Mouse (Mus musculus) heart, embryonic 14.5 days (tissue): ENCODE data around the gene Xylb. TPM values are rescaled to one million over a fixed set of nuclear protein-coding genes. Genes with fewer than 3 reads are reported as not detected.

Experiments
- ATAC-seq: fragments of 200-750 bp; cut with Nextera tagmentation; 2 replicates; pipeline ENCODE4 v1.8.0; 2017; ENCODE audit warnings: low read depth, moderate TSS enrichment; ENCODE audit not compliant: insufficient number of reproducible peaks, insufficient read depth, low FRiP score
- H3K27ac ChIP-seq, 2 experiments: fragments of 200-500 bp in 1 of 2; fragments of 300-500 bp in 1 of 2; sonication (generic) in 1 of 2; replicated peaks in 1 of 2; 2 replicates each; pipeline ENCODE4 v1.5.1; 2012 to 2014; ENCODE audit warnings: low read depth in 2 of 2, low read length in 2 of 2, control low read depth in 1 of 2, mild to moderate bottlenecking in 1 of 2, mixed read lengths in 1 of 2; ENCODE audit not compliant: control insufficient read depth in 1 of 2, insufficient read depth in 1 of 2
- H3K27me3 ChIP-seq: fragments of 300-500 bp; sonication (generic); 2 replicates; pipeline ENCODE4 v1.6.1; 2014; ENCODE audit warnings: mild to moderate bottlenecking, low read length, control low read depth; ENCODE audit not compliant: control insufficient read depth, insufficient read depth
- H3K36me3 ChIP-seq: fragments of 300-500 bp; sonication (generic); 2 replicates; pipeline ENCODE4 v1.6.1; 2014; ENCODE audit warnings: mild to moderate bottlenecking, control low read depth, low read length, mixed read lengths; ENCODE audit not compliant: control insufficient read depth, insufficient read depth
- H3K4me1 ChIP-seq, 2 experiments: fragments of 200-500 bp in 1 of 2; fragments of 300-500 bp in 1 of 2; sonication (generic) in 1 of 2; 2 replicates each; pipeline ENCODE4 v1.6.1; 2012 to 2014; ENCODE audit warnings: low read length in 2 of 2, control low read depth in 1 of 2, mixed read lengths in 1 of 2; ENCODE audit not compliant: control insufficient read depth in 2 of 2, insufficient read depth in 2 of 2
- H3K4me2 ChIP-seq: fragments of 300-500 bp; sonication (generic); 2 replicates; pipeline ENCODE4 v1.6.1; 2014; ENCODE audit warnings: mild to moderate bottlenecking, low read length
- H3K4me3 ChIP-seq, 2 experiments: fragments of 200-500 bp in 1 of 2; fragments of 300-500 bp in 1 of 2; sonication (generic) in 1 of 2; 2 replicates each; pipeline ENCODE4 v1.5.1; 2012 to 2014; ENCODE audit warnings: low read length in 2 of 2, mild to moderate bottlenecking in 2 of 2, control low read depth in 1 of 2, low read depth in 1 of 2, moderate library complexity in 1 of 2; ENCODE audit not compliant: control insufficient read depth in 1 of 2, insufficient read depth in 1 of 2
- H3K9ac ChIP-seq: fragments of 300-500 bp; sonication (generic); 2 replicates; pipeline ENCODE4 v1.6.1; 2014; ENCODE audit warnings: mild to moderate bottlenecking, low read length
- H3K9me3 ChIP-seq: fragments of 300-500 bp; sonication (generic); 2 replicates; pipeline ENCODE4 v1.6.1; 2016; ENCODE audit warnings: low read length, control low read depth; ENCODE audit not compliant: control insufficient read depth
- WGBS: fragments of 180-500 bp; shearing (Covaris S2); extraction: QIAGEN DNeasy Blood & Tissue Kit; methylation state at CpG from one replicate; pipeline ENCODE4 v1.1.7; 2014; 5-methylcytosine and 5-hydroxymethylcytosine counted together
- polyA plus RNA-seq: library from polyadenylated mRNA; unstranded; fragments of >200 nt; fragmentation: Nextera tagmentation; extraction: Ambion mirVana; gene quantifications from 2 replicates; pipeline ENCODE4 v1.2.1, GENCODE M21; 2014

Xylb gene
- polyA plus RNA-seq, 1 experiment from 2014 or later: 1.2 TPM

GRCm38 (mm10) chr9:119419852-119420438, 62.8 kb downstream of the Xylb start:
- H3K4me1 ChIP-seq: peaks cover 23 to 39% of the 10 kb centered on the region in 2 experiments
- H3K27me3 ChIP-seq: no peaks in the 10 kb centered on the region
- H3K9ac ChIP-seq: no peak overlapping the region
- H3K4me2 ChIP-seq: no peak overlapping the region
- WGBS: 73% methylated on average over 12 of the region's 12 CpGs
- no peak for ATAC-seq
- no peak overlapping the region for H3K27ac ChIP-seq
- H3K9me3 ChIP-seq: no peaks in the 10 kb centered on the region
- H3K36me3 ChIP-seq: no peaks in the 10 kb centered on the region
- no peak overlapping the region for H3K4me3 ChIP-seq

GRCm38 (mm10) chr9:119425217-119425975, 68.2 kb downstream of the Xylb start:
- Histone ChIP-seq H3K27ac (peak overlapping the region; percentile 89), H3K9me3 (no peaks in the 10 kb centered on the region), H3K4me2 (peak overlapping the region; percentile 53), H3K27me3 (no peaks in the 10 kb centered on the region), H3K4me3 (no peak overlapping the region), H3K4me1 (peaks cover 35 to 53% of the 10 kb centered on the region in 2 experiments), H3K36me3 (peaks cover 16% of the 10 kb centered on the region), H3K9ac (peak overlapping the region; percentile 48)
- 16% methylated on average over 7 of the region's 7 CpGs for WGBS
- peak; percentile 91 for ATAC-seq

- peak overlapping the region; percentile 53 for H3K4me2 ChIP-seq
- no peak for ATAC-seq
These were observed 68.8 kb downstream of the Xylb start for GRCm38 (mm10) chr9:119425976-119426415.

GRCm38 (mm10) chr9:119426483-119426882, 69.3 kb downstream of the Xylb start:
- H3K27me3 ChIP-seq: no peaks in the 10 kb centered on the region
- H3K9me3 ChIP-seq: no peaks in the 10 kb centered on the region
- peaks cover 23% of the 10 kb centered on the region for H3K36me3 ChIP-seq
- peak overlapping the region; percentile 4 to 89; a peak in 3 of 4 replicates for H3K27ac ChIP-seq
- 0 out of 2 replicates have a peak overlapping the region, but pooled peaks have one; percentile 6 for H3K4me2 ChIP-seq
- WGBS: 56% methylated on average over 7 of the region's 7 CpGs
- no peak for ATAC-seq
- H3K9ac ChIP-seq: peak overlapping the region; percentile 27; the same call in 1 of the 2 replicates
- no peak overlapping the region for H3K4me3 ChIP-seq
- H3K4me1 ChIP-seq: peaks cover 32 to 44% of the 10 kb centered on the region in 2 experiments

More at GRCm38 (mm10) chr9:119425976-119426415, 68.8 kb downstream of the Xylb start:
- H3K27ac ChIP-seq: peak overlapping the region; percentile 89
- H3K36me3 ChIP-seq: peaks cover 19% of the 10 kb centered on the region
- H3K27me3 ChIP-seq: no peaks in the 10 kb centered on the region
- H3K4me3 ChIP-seq: no peak overlapping the region
- H3K9me3 ChIP-seq: no peaks in the 10 kb centered on the region
- 76% methylated on average over 13 of the region's 13 CpGs for WGBS
- H3K4me1 ChIP-seq: peaks cover 32 to 47% of the 10 kb centered on the region in 2 experiments
- peak overlapping the region; percentile 48; the same call in 1 of the 2 replicates for H3K9ac ChIP-seq

- Histone ChIP-seq H3K4me3 (no peak overlapping the region), H3K9me3 (no peaks in the 10 kb centered on the region), H3K27me3 (no peaks in the 10 kb centered on the region), H3K9ac (no peak overlapping the region), H3K4me1 (peaks cover 17 to 21% of the 10 kb centered on the region in 2 experiments), H3K4me2 (no peak overlapping the region), H3K36me3 (peaks cover 57% of the 10 kb centered on the region), H3K27ac (no peak overlapping the region)
- ATAC-seq: no peak
- 48% methylated on average over 7 of the region's 7 CpGs for WGBS
These were observed 73.1 kb downstream of the Xylb start for GRCm38 (mm10) chr9:119430311-119430710.

GRCm38 (mm10) chr9:119435855-119436254, 78.7 kb downstream of the Xylb start:
- Histone ChIP-seq H3K9me3 (no peaks in the 10 kb centered on the region), H3K36me3 (peaks cover 68% of the 10 kb centered on the region), H3K4me1 (no peaks in the 10 kb centered on the region), H3K9ac (no peak overlapping the region), H3K4me2 (no peak overlapping the region), H3K27me3 (no peaks in the 10 kb centered on the region), H3K27ac (no peak overlapping the region), H3K4me3 (no peak overlapping the region)
- WGBS: 75% methylated on average over 2 of the region's 2 CpGs
- ATAC-seq: no peak

- no peaks in the 10 kb centered on the region for H3K4me1 ChIP-seq
- no peak overlapping the region for H3K4me2 ChIP-seq
- H3K27me3 ChIP-seq: no peaks in the 10 kb centered on the region
- H3K36me3 ChIP-seq: peaks cover 51% of the 10 kb centered on the region
- H3K9me3 ChIP-seq: no peaks in the 10 kb centered on the region
- WGBS: 88% methylated on average over 12 of the region's 12 CpGs
- H3K9ac ChIP-seq: no peak overlapping the region
- ATAC-seq: no peak
- H3K27ac ChIP-seq: no peak overlapping the region
- no peak overlapping the region for H3K4me3 ChIP-seq
These were observed 80.9 kb downstream of the Xylb start for GRCm38 (mm10) chr9:119438065-119438464.
